In genomic region chr17:9796225-9796988, GRCm38 (mm10) we compare ENCODE assay signal across 14 mouse cellular contexts.
DNase-seq lines count a peak whose midpoint lies in the region; ATAC-seq and TF ChIP-seq lines count a peak whose summit lies in the region.
"Had no signal": no experiment of that assay in that cellular context is flagged by ENCODE, and none has a peak within 500 bp of the region (broad histone marks: within the 10 kb centered on the region; RNA-seq: fewer than 3 reads in every experiment).

No protein-coding gene starts in this region.

- no peaks in the 10 kb centered on the region for H3K9me3 ChIP-seq in heart, embryonic 10.5 days
- no peaks in the 10 kb centered on the region for H3K9me3 ChIP-seq in hindbrain, embryonic 12.5 days (replicated peaks)
- H3K9me3 ChIP-seq in hindbrain, embryonic 10.5 days = no peaks in the 10 kb centered on the region
- no peaks in the 10 kb centered on the region for H3K9me3 ChIP-seq in hindbrain, postnatal 0 days (ENCODE audit: low read length)
- H3K9me3 ChIP-seq: kidney, embryonic 15.5 days; liver, embryonic 13.5 days had no signal

- peak; percentile 69 for ATAC-seq in hindbrain, embryonic 12.5 days (ENCODE audit: low FRiP score)
- 0 out of 2 replicates have a peak, but pooled peaks have one; percentile 45 for ATAC-seq in hindbrain, postnatal 0 days
- ATAC-seq in megakaryocyte, adult 5-6 weeks (ENCODE audit: poor library complexity, severe bottlenecking) = no peak

- no peak for TF ChIP-seq CTCF in hindbrain, postnatal 0 days (IDR thresholded peaks at IDR 0.05; ENCODE audit: low read depth)

- no peak overlapping the region for H3K4me2 ChIP-seq in hindbrain, embryonic 12.5 days (replicated peaks)
- no peak overlapping the region for H3K4me2 ChIP-seq in hindbrain, postnatal 0 days (ENCODE audit: low read depth, low read length)
- H3K4me2 ChIP-seq: kidney, embryonic 15.5 days; liver, embryonic 13.5 days had no signal

- H3K27me3 ChIP-seq in heart, embryonic 10.5 days (ENCODE audit: insufficient read depth, poor library complexity, severe bottlenecking) = no peaks in the 10 kb centered on the region
- H3K27me3 ChIP-seq in hindbrain, embryonic 12.5 days = no peaks in the 10 kb centered on the region
- H3K27me3 ChIP-seq in hindbrain, embryonic 10.5 days (ENCODE audit: insufficient read depth, poor library complexity, severe bottlenecking) = no peaks in the 10 kb centered on the region
- H3K27me3 ChIP-seq in hindbrain, postnatal 0 days (ENCODE audit: insufficient read depth, low read length) = no peaks in the 10 kb centered on the region
- H3K27me3 ChIP-seq: kidney, embryonic 15.5 days; liver, embryonic 13.5 days had no signal

- no peak for DNase-seq in heart, embryonic 10.5 days (ENCODE audit: low spot score)
- DNase-seq in heart, adult 8-10 months (ENCODE audit: low spot score) = no peak
- no peak for DNase-seq in hindbrain, embryonic 10.5 days (ENCODE audit: low spot score)
- peak; percentile 29 for DNase-seq in hindbrain, postnatal 0 days (ENCODE audit: low spot score)
- peak; percentile 80 for DNase-seq in retina, postnatal 1 day
- DNase-seq: adrenal gland, adult 2 months; cerebellum, adult 11-12 months; gastrocnemius, postnatal 14 days; liver, embryonic 13.5 days; right cerebral cortex, postnatal 4 days had no signal

- peak overlapping the region; percentile 31; the same call in 1 of the 2 replicates for H3K4me3 ChIP-seq in heart, embryonic 10.5 days
- H3K4me3 ChIP-seq in hindbrain, embryonic 12.5 days = no peak overlapping the region
- H3K4me3 ChIP-seq in hindbrain, embryonic 10.5 days = no peak overlapping the region
- H3K4me3 ChIP-seq in hindbrain, postnatal 0 days (ENCODE audit: low read length) = no peak overlapping the region
- H3K4me3 ChIP-seq: kidney, embryonic 15.5 days; liver, embryonic 13.5 days had no signal

- H3K27ac ChIP-seq in heart, embryonic 10.5 days = no peak overlapping the region
- no peak overlapping the region for H3K27ac ChIP-seq in hindbrain, embryonic 12.5 days
- H3K27ac ChIP-seq in hindbrain, embryonic 10.5 days = no peak overlapping the region
- no peak overlapping the region for H3K27ac ChIP-seq in hindbrain, postnatal 0 days
- H3K27ac ChIP-seq: kidney, embryonic 15.5 days; liver, embryonic 13.5 days had no signal

- H3K4me1 ChIP-seq in heart, embryonic 10.5 days = peaks cover 7% of the 10 kb centered on the region; the same call in 1 of the 2 replicates
- H3K4me1 ChIP-seq in hindbrain, embryonic 12.5 days = no peaks in the 10 kb centered on the region
- peaks cover 8% of the 10 kb centered on the region for H3K4me1 ChIP-seq in hindbrain, embryonic 10.5 days (replicated peaks)
- H3K4me1 ChIP-seq in hindbrain, postnatal 0 days (ENCODE audit: insufficient read depth, low read length) = no peaks in the 10 kb centered on the region
- H3K4me1 ChIP-seq: kidney, embryonic 15.5 days; liver, embryonic 13.5 days had no signal

- no peaks in the 10 kb centered on the region for H3K36me3 ChIP-seq in heart, embryonic 10.5 days
- no peaks in the 10 kb centered on the region for H3K36me3 ChIP-seq in hindbrain, embryonic 12.5 days
- H3K36me3 ChIP-seq in hindbrain, embryonic 10.5 days = no peaks in the 10 kb centered on the region
- H3K36me3 ChIP-seq in hindbrain, postnatal 0 days (ENCODE audit: insufficient read depth, low read length) = no peaks in the 10 kb centered on the region
- H3K36me3 ChIP-seq: G1E; kidney, embryonic 15.5 days; liver, embryonic 13.5 days had no signal

- WGBS in heart, embryonic 10.5 days = 65% methylated on average over 13 of the region's 13 CpGs
- WGBS in hindbrain, embryonic 12.5 days = 50% methylated on average over 13 of the region's 13 CpGs
- 56% methylated on average over 13 of the region's 13 CpGs for WGBS in hindbrain, embryonic 10.5 days
- 33% methylated on average over 13 of the region's 13 CpGs for WGBS in hindbrain, postnatal 0 days

- no peak overlapping the region for H3K9ac ChIP-seq in hindbrain, embryonic 12.5 days
- no peak overlapping the region for H3K9ac ChIP-seq in hindbrain, postnatal 0 days (replicated peaks; ENCODE audit: low read length)
- H3K9ac ChIP-seq: kidney, embryonic 15.5 days; liver, embryonic 13.5 days had no signal

Comparison
In these comparisons a context has a peak if more than half of its experiments do, and no peak if none do; other contexts are left out.
1. DNase-seq: peak in hindbrain, postnatal 0 days (single experiment) and retina, postnatal 1 day (single experiment); none in heart, embryonic 10.5 days (single experiment), heart, adult 8-10 months (single experiment) and hindbrain, embryonic 10.5 days (single experiment).